Mouse (Mus musculus): ENCODE results near the gene Tepsin. TPM values are rescaled to one million over a fixed set of nuclear protein-coding genes. Genes with fewer than 3 reads are reported as not detected.

The Tepsin gene
- total and polyA plus RNA-seq, 3 experiments: 10.2 to 61.2 (median 14.4) TPM

- no peak for DNase-seq
Observed at GRCm38 (mm10) chr11:120064006-120064667, 34.4 kb downstream of the Tepsin start.

- DNase-seq: no peak
Observed at GRCm38 (mm10) chr11:120063326-120063725, 35.2 kb downstream of the Tepsin start.

- no peak for DNase-seq
Observed at GRCm38 (mm10) chr11:120060634-120061033, 37.9 kb downstream of the Tepsin start.

GRCm38 (mm10) chr11:120055953-120056732, 42.4 kb downstream of the Tepsin start:
- DNase-seq: no peak

GRCm38 (mm10) chr11:120053846-120054245, 44.7 kb downstream of the Tepsin start:
- DNase-seq: no peak

- DNase-seq: no peak
Observed at GRCm38 (mm10) chr11:120052274-120052673, 46.3 kb downstream of the Tepsin start.

GRCm38 (mm10) chr11:120051124-120051811, 47.3 kb downstream of the Tepsin start:
- peak; percentile 73 for DNase-seq

GRCm38 (mm10) chr11:120049067-120049466, 49.5 kb downstream of the Tepsin start:
- no peak for DNase-seq

- no peak for DNase-seq
Observed at GRCm38 (mm10) chr11:120048252-120048556, 50.3 kb downstream of the Tepsin start.

GRCm38 (mm10) chr11:120047531-120048251, 50.8 kb downstream of the Tepsin start:
- no peak for DNase-seq

GRCm38 (mm10) chr11:120046553-120047191, 51.9 kb downstream of the Tepsin start, which contains the start of gene Aatk:
Gene Aatk, minus strand, starts transcription at chr11:120047167.
- DNase-seq: peak; percentile 50

GRCm38 (mm10) chr11:120045839-120046552, 52.5 kb downstream of the Tepsin start:
- DNase-seq: no peak

GRCm38 (mm10) chr11:120045341-120045740, 53.2 kb downstream of the Tepsin start:
- no peak for DNase-seq

- no peak for DNase-seq
Observed at GRCm38 (mm10) chr11:120042141-120042838, 56.2 kb downstream of the Tepsin start.

GRCm38 (mm10) chr11:120041191-120042123, 57.1 kb downstream of the Tepsin start:
- peak; percentile 83 for DNase-seq
